Mouse (Mus musculus) testis, adult 2 months (tissue): Measurements from ENCODE around the gene Rps3.

ENCODE experiments used
- CTCF ChIP-seq: fragments of 200-500 bp; IDR thresholded peaks from 2 replicates; pipeline ENCODE4 v1.5.1; 2012; ENCODE audit warnings: low read depth, mild to moderate bottlenecking, inconsistent platforms, low read length, moderate library complexity; ENCODE audit not compliant: control insufficient read depth, insufficient read depth, insufficient replicate concordance
- POLR2A ChIP-seq: fragments of 200-500 bp; IDR thresholded peaks from 2 replicates; pipeline ENCODE4 v1.6.1; 2012; ENCODE audit warnings: low read depth, mild to moderate bottlenecking, inconsistent platforms, low read length, moderate library complexity; ENCODE audit not compliant: control insufficient read depth

- TF ChIP-seq CTCF = no peak
- no peak for TF ChIP-seq POLR2A
Observed at GRCm38 (mm10) chr7:99428836-99429235, 54.7 kb downstream of the Rps3 start.
